Mouse (Mus musculus): ENCODE measurements around the gene Pole. TPM values are rescaled to one million over a fixed set of nuclear protein-coding genes. Genes with fewer than 3 reads are reported as not detected.

Pole gene
- polyA plus RNA-seq (2016; fragmentation: Nextera tagmentation; extraction: Ambion mirVana): 47.5 and 54.1 TPM in 2 replicates

DNA sequence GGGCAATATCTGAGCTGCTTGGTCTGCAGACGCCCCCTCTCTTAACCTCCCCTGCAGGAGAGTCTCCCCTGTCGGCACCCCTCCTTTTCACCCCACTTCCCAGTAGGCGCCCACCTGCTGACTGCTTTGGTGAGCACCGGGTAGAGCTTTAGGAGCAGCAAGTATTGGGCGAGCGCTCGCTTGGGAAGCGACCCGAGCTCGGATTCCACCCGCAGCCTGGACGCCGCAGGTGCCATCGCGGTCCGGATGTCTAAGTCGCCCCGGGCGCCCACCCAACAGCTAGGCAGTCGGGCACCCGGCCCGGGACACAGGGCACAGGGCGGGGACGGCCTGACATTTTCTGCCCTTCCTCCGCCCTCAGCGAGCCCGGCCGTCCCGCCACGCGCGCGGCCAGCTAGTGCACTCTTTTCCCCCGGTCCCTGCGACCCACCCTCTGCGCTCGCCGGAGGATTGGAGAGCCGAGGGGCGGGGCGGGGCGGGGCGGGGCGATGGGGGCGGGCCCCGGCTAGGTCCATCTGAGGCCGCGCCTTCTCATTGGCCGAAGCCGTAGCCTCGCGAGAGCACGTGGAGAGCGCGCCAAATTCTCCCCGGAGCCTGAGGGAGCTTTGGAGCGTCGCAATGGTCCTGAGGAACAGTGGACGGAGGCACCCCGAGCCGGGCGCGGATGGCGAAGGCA, at the start of gene Pole, which contains the start of gene Pxmp2:
Pole (plus strand) TSS at position 537 of the 676 bp plus-strand sequence.
Pxmp2 (minus strand) TSS at position 417 of the 676 bp plus-strand sequence.
- H3K27ac ChIP-seq (replicated peaks): peak within 1 kb of the TSS; percentile 92
- WGBS: under 1% methylated on average over 64 of the region's 64 CpGs

GRCm38 (mm10) chr5:110244091-110244490, 42.0 kb upstream of the Pole start:
- Histone ChIP-seq H3K27ac (replicated peaks) (no peak overlapping the region), H3K4me1 (no peaks in the 10 kb centered on the region), H3K9me3 (no peaks in the 10 kb centered on the region), H3K4me3 (no peak overlapping the region), H3K36me3 (replicated peaks) (peaks cover 100% of the 10 kb centered on the region), H3K27me3 (replicated peaks; ENCODE audit: low read depth, poor library complexity, severe bottlenecking) (no peaks in the 10 kb centered on the region)
- DNase-seq (ENCODE audit: low spot score): no peak
- 81% methylated on average over 2 of the region's 2 CpGs for WGBS

More for the DNA sequence above, at the start of gene Pole, which contains the start of gene Pxmp2:
- Histone ChIP-seq H3K4me1 (peaks cover 22% of the 10 kb centered on the region), H3K9me3 (no peaks in the 10 kb centered on the region), H3K4me3 (peak within 1 kb of the TSS; percentile 80), H3K27me3 (replicated peaks; ENCODE audit: low read depth, poor library complexity, severe bottlenecking) (peaks cover 27% of the 10 kb centered on the region), H3K36me3 (replicated peaks) (peaks cover 26% of the 10 kb centered on the region)
- peak; percentile 97 for DNase-seq (ENCODE audit: low spot score)

DNA sequence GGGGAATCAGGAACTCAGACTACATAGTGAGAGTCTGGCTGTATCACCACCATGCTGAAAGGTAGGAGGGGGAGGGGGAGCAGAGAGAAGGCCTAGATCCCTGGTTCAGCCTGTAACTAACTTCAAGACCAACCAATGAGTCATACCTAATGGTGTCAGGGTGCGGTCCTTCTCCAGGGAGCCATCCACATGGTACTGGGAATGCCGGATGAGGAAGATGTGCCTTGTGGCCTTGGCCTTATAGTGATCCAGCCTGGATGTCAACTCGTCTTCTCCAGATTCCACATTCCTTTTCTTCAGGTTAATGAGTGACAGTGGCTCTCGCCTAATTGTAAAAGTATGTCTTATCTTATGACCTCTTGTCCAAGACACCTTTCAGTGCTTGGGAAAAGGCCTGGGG, 19.2 kb upstream of the Pole start:
- no peak for DNase-seq (ENCODE audit: low spot score)
- no peak overlapping the region for H3K27ac ChIP-seq (replicated peaks)
- H3K36me3 ChIP-seq (replicated peaks): peaks cover 55% of the 10 kb centered on the region
- WGBS: 94% methylated on average over 4 of the region's 4 CpGs
- no peaks in the 10 kb centered on the region for H3K27me3 ChIP-seq (replicated peaks; ENCODE audit: low read depth, poor library complexity, severe bottlenecking)
- no peak overlapping the region for H3K4me3 ChIP-seq
- H3K4me1 ChIP-seq: peaks cover 9% of the 10 kb centered on the region
- H3K9me3 ChIP-seq: no peaks in the 10 kb centered on the region

DNA sequence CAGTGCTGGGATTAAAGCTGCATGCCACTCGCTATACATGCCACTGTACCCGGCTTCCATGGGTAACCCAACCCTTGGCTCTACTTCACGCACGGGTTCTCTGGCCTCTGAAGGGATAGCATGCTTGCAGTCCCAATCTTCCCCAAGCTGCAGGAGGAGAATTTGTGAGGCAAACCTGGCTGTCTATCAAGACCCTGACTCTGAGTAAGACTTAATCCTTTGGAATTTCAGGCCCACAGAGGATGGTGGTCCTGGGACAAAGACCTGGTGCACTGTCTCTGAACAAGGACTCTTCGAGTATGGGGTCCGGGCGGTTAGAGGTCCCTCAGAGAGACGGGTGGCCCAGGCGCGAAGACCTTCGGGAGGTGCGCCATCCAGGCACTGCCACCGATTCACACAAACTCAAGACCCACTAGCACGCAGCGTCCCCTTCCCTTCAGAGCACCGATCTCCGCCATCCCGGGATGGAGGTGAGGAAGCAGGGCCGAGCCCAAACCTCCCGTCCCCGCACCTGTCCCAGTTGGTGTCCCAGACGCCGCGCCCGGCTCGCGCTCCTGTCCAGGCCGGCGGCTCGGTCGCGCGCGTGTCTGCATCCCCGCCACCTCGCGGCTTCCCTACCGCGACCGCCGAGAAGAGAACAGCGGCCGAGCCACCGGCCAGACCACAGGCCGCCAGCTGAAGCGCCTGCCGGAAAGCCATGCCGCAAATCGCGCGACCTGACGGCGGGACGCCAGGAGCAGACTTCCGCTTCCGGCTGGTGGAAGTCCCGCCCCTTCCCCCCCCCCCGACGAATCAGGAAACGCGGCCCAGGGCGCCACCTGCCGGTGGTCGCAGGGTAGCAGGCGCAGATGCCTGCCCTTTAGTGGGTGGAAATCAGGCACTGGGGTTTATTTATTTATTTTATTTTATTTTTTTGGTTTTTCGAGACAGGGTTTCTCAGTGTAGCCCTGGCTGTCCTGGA, 16.7 kb upstream of the Pole start, which contains the start of gene Pgam5:
Pgam5 (minus strand) TSS at position 773 of the 961 bp plus-strand sequence.
- Histone ChIP-seq H3K4me3 (peak within 1 kb of the TSS; percentile 96), H3K27ac (replicated peaks) (peak within 1 kb of the TSS; percentile 89), H3K36me3 (replicated peaks) (peaks cover 35% of the 10 kb centered on the region), H3K27me3 (replicated peaks; ENCODE audit: low read depth, poor library complexity, severe bottlenecking) (no peaks in the 10 kb centered on the region), H3K4me1 (peaks cover 9% of the 10 kb centered on the region), H3K9me3 (no peaks in the 10 kb centered on the region)
- under 1% methylated on average over 66 of the region's 66 CpGs for WGBS
- peak; percentile 97 for DNase-seq (ENCODE audit: low spot score)

DNA sequence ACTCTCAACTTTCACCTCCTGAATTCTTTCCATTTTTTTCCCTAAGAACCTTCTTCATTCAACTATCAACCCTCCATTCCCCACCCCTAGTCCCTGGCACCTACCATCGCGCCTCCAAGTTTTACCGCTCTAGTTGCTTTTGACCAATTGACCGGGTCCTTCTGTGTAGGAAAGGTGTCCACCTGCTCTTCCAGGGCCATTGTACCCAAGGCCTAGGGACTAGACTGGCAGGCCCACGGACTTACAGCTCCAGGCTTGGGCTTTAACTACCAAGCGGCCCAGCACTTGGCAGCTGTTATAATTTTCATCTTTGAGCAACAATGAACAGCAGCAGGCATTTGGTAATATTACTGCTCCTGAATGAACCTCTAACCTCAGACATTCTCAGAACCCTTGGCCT, 15.9 kb upstream of the Pole start:
- H3K36me3 ChIP-seq (replicated peaks): peaks cover 27% of the 10 kb centered on the region
- no peak overlapping the region for H3K4me3 ChIP-seq
- WGBS: 89% methylated on average over 6 of the region's 6 CpGs
- H3K27me3 ChIP-seq (replicated peaks; ENCODE audit: low read depth, poor library complexity, severe bottlenecking): no peaks in the 10 kb centered on the region
- H3K4me1 ChIP-seq: peaks cover 9% of the 10 kb centered on the region
- H3K27ac ChIP-seq (replicated peaks): no peak overlapping the region
- DNase-seq (ENCODE audit: low spot score): no peak
- H3K9me3 ChIP-seq: no peaks in the 10 kb centered on the region

DNA sequence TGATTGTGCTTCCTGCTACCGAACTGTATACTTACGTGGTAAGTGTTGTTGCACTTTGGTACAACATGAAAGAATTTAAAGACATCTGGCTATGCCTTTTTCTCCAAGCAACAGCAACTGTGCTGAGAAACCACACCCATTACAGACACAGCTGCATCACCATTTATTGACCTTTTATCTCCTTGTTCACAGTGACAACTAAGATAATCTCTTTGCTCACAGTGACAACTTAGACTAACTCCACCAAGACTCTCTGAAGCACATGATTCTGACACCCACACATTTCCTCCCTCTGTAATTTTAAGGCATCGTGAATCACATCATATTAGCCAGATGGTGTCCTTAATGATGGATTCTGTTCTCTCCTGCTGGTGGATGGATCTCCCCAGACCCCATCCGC, 12.0 kb upstream of the Pole start:
- Histone ChIP-seq H3K4me3 (no peak overlapping the region), H3K36me3 (replicated peaks) (no peaks in the 10 kb centered on the region), H3K27me3 (replicated peaks; ENCODE audit: low read depth, poor library complexity, severe bottlenecking) (no peaks in the 10 kb centered on the region), H3K9me3 (no peaks in the 10 kb centered on the region), H3K27ac (replicated peaks) (no peak overlapping the region), H3K4me1 (no peaks in the 10 kb centered on the region)
- no peak for DNase-seq (ENCODE audit: low spot score)
- 83% methylated on average over 4 of the region's 4 CpGs for WGBS

DNA sequence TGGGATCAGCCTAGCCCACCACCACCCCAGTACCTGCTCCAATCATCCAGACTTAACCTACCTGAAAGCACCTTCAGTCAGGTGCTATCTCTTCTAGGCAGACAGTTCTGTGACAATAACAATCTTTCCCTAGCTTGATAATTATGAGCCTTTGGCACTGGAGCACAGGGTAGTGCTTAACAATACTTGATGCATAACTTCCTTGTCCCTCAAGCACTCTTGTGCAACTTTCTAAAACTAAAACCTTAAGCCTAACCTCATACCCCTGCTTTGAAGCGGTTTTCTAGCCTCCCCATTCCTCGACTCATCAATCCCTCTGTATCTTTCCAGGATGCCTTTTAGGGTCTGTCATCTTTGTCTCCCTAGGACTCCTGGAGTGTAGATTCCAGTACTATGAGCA, 11.3 kb upstream of the Pole start:
- Histone ChIP-seq H3K27ac (replicated peaks) (no peak overlapping the region), H3K4me1 (no peaks in the 10 kb centered on the region), H3K27me3 (replicated peaks; ENCODE audit: low read depth, poor library complexity, severe bottlenecking) (no peaks in the 10 kb centered on the region), H3K36me3 (replicated peaks) (no peaks in the 10 kb centered on the region), H3K9me3 (no peaks in the 10 kb centered on the region), H3K4me3 (no peak overlapping the region)
- WGBS: 69% methylated on average over 2 of the region's 2 CpGs
- DNase-seq (ENCODE audit: low spot score): no peak

- Histone ChIP-seq H3K4me3 (no peak overlapping the region), H3K36me3 (replicated peaks) (no peaks in the 10 kb centered on the region), H3K27ac (replicated peaks) (no peak overlapping the region), H3K4me1 (no peaks in the 10 kb centered on the region), H3K27me3 (replicated peaks; ENCODE audit: low read depth, poor library complexity, severe bottlenecking) (no peaks in the 10 kb centered on the region), H3K9me3 (no peaks in the 10 kb centered on the region)
- 79% methylated on average over 2 of the region's 2 CpGs for WGBS
- no peak for DNase-seq (ENCODE audit: low spot score)
Measured at GRCm38 (mm10) chr5:110276391-110276790, 9.7 kb upstream of the Pole start.

GRCm38 (mm10) chr5:110276910-110277309, 9.2 kb upstream of the Pole start:
- WGBS: 85% methylated on average over 1 of the region's 1 CpGs
- Histone ChIP-seq H3K27me3 (replicated peaks; ENCODE audit: low read depth, poor library complexity, severe bottlenecking) (no peaks in the 10 kb centered on the region), H3K4me3 (no peak overlapping the region), H3K27ac (replicated peaks) (no peak overlapping the region), H3K36me3 (replicated peaks) (no peaks in the 10 kb centered on the region), H3K9me3 (no peaks in the 10 kb centered on the region), H3K4me1 (no peaks in the 10 kb centered on the region)
- no peak for DNase-seq (ENCODE audit: low spot score)

GRCm38 (mm10) chr5:110281984-110282383, 4.1 kb upstream of the Pole start:
- no peak for DNase-seq (ENCODE audit: low spot score)
- Histone ChIP-seq H3K27me3 (replicated peaks; ENCODE audit: low read depth, poor library complexity, severe bottlenecking) (peaks cover 27% of the 10 kb centered on the region), H3K36me3 (replicated peaks) (no peaks in the 10 kb centered on the region), H3K27ac (replicated peaks) (no peak overlapping the region), H3K4me3 (no peak overlapping the region), H3K4me1 (peaks cover 14% of the 10 kb centered on the region), H3K9me3 (no peaks in the 10 kb centered on the region)
- 85% methylated on average over 2 of the region's 2 CpGs for WGBS

DNA sequence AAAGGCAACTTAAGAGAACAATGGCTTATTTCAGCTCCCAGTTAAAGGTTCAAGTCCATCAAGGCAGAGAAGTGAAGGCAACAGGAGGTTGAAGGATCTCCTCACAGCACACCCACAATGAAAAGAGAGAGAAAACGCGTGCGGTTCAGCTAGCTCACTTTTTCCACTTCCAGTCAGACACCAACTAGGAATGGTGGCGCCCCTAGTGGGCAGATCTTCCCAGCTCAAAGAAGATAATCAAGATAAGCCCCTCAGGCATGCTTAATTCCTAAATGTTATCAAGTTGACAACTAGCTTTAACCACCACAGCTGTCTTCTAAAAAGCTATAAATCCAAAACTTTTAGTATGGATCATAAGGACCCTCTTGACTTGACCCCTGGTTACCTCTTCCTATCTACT, 1.6 kb upstream of the Pole start:
- Histone ChIP-seq H3K36me3 (replicated peaks) (peaks cover 12% of the 10 kb centered on the region), H3K4me3 (peak overlapping the region; percentile 80), H3K9me3 (no peaks in the 10 kb centered on the region), H3K4me1 (peaks cover 22% of the 10 kb centered on the region), H3K27ac (replicated peaks) (no peak overlapping the region), H3K27me3 (replicated peaks; ENCODE audit: low read depth, poor library complexity, severe bottlenecking) (peaks cover 27% of the 10 kb centered on the region)
- DNase-seq (ENCODE audit: low spot score): peak; percentile 60
- WGBS: 14% methylated on average over 4 of the region's 4 CpGs

- peaks cover 22% of the 10 kb centered on the region for H3K4me1 ChIP-seq
- H3K27me3 ChIP-seq (replicated peaks; ENCODE audit: low read depth, poor library complexity, severe bottlenecking): peaks cover 27% of the 10 kb centered on the region
- peaks cover 18% of the 10 kb centered on the region for H3K36me3 ChIP-seq (replicated peaks)
- H3K9me3 ChIP-seq: no peaks in the 10 kb centered on the region
- DNase-seq (ENCODE audit: low spot score): peak; percentile 26
- WGBS: 10% methylated on average over 15 of the region's 15 CpGs
- H3K4me3 ChIP-seq: peak overlapping the region; percentile 80
- H3K27ac ChIP-seq (replicated peaks): no peak overlapping the region
Measured at GRCm38 (mm10) chr5:110285156-110285555, 950 bp upstream of the Pole start.

Data from embryonic facial prominence, embryonic 10.5 days (tissue).